ENCODE assay signal across 22 mouse cellular contexts in genomic region chr11:96092674-96093291, GRCm38 (mm10). TPM values are rescaled to one million over a fixed set of nuclear protein-coding genes. Genes with fewer than 3 reads are reported as not detected.
DNase-seq lines count a peak whose midpoint lies in the region; ATAC-seq and TF ChIP-seq lines count a peak whose summit lies in the region.
"Had no signal": no experiment of that assay in that cellular context is flagged by ENCODE, and none has a peak within 500 bp of the region (broad histone marks: within the 10 kb centered on the region; RNA-seq: fewer than 3 reads in every experiment).

No protein-coding gene starts in this region.

- H3K4me2 ChIP-seq in embryonic facial prominence, embryonic 15.5 days (replicated peaks): no peak overlapping the region
- H3K4me2 ChIP-seq in heart, postnatal 0 days (ENCODE audit: low read depth, low read length): no peak overlapping the region
- H3K4me2 ChIP-seq in hindbrain, postnatal 0 days (ENCODE audit: low read depth, low read length): no peak overlapping the region
- H3K4me2 ChIP-seq: forebrain, embryonic 12.5 days had no signal

- H3K36me3 ChIP-seq in embryonic facial prominence, embryonic 15.5 days: no peaks in the 10 kb centered on the region
- no peaks in the 10 kb centered on the region for H3K36me3 ChIP-seq in heart, postnatal 0 days (replicated peaks; ENCODE audit: control insufficient read depth, insufficient read depth, low read length)
- no peaks in the 10 kb centered on the region for H3K36me3 ChIP-seq in hindbrain, postnatal 0 days (ENCODE audit: insufficient read depth, low read length)
- H3K36me3 ChIP-seq: forebrain, embryonic 12.5 days; limb, embryonic 10.5 days had no signal

- no peak overlapping the region for H3K9ac ChIP-seq in embryonic facial prominence, embryonic 15.5 days
- H3K9ac ChIP-seq in heart, postnatal 0 days (replicated peaks; ENCODE audit: low read depth, low read length): no peak overlapping the region
- no peak overlapping the region for H3K9ac ChIP-seq in hindbrain, postnatal 0 days (replicated peaks; ENCODE audit: low read length)
- H3K9ac ChIP-seq: forebrain, embryonic 12.5 days had no signal

- H3K27ac ChIP-seq in embryonic facial prominence, embryonic 15.5 days (replicated peaks): 0 out of 2 replicates have a peak overlapping the region, but pooled peaks have one; percentile 22
- peak overlapping the region; percentile 54 for H3K27ac ChIP-seq in heart, postnatal 0 days (ENCODE audit: low read depth)
- H3K27ac ChIP-seq in hindbrain, postnatal 0 days: no peak overlapping the region
- H3K27ac ChIP-seq: forebrain, embryonic 12.5 days; limb, embryonic 10.5 days had no signal

- TF ChIP-seq CTCF in heart, postnatal 0 days (IDR thresholded peaks at IDR 0.05; ENCODE audit: low read depth): no peak
- TF ChIP-seq CTCF in hindbrain, postnatal 0 days (IDR thresholded peaks at IDR 0.05; ENCODE audit: low read depth): no peak

- H3K4me1 ChIP-seq in embryonic facial prominence, embryonic 15.5 days: no peaks in the 10 kb centered on the region
- H3K4me1 ChIP-seq in heart, postnatal 0 days (ENCODE audit: control insufficient read depth, insufficient read depth): no peaks in the 10 kb centered on the region
- H3K4me1 ChIP-seq in hindbrain, postnatal 0 days (ENCODE audit: insufficient read depth, low read length): no peaks in the 10 kb centered on the region
- H3K4me1 ChIP-seq: forebrain, embryonic 12.5 days; limb, embryonic 10.5 days had no signal

- H3K27me3 ChIP-seq in embryonic facial prominence, embryonic 15.5 days: peaks cover 5% of the 10 kb centered on the region; the same call in 1 of the 2 replicates
- H3K27me3 ChIP-seq in heart, postnatal 0 days (ENCODE audit: control insufficient read depth, insufficient read depth, low read length): no peaks in the 10 kb centered on the region
- no peaks in the 10 kb centered on the region for H3K27me3 ChIP-seq in hindbrain, postnatal 0 days (ENCODE audit: insufficient read depth, low read length)
- H3K27me3 ChIP-seq: Patski had no signal

- no peak for TF ChIP-seq EP300 in heart, postnatal 0 days (IDR thresholded peaks at IDR 0.05; ENCODE audit: low read depth)

- no peaks in the 10 kb centered on the region for H3K9me3 ChIP-seq in embryonic facial prominence, embryonic 15.5 days (replicated peaks)
- H3K9me3 ChIP-seq in heart, postnatal 0 days (replicated peaks; ENCODE audit: control insufficient read depth, low read length): peaks cover 5% of the 10 kb centered on the region; the same call in 1 of the 2 replicates
- H3K9me3 ChIP-seq in hindbrain, postnatal 0 days (ENCODE audit: low read length): no peaks in the 10 kb centered on the region
- H3K9me3 ChIP-seq: forebrain, embryonic 12.5 days; limb, embryonic 10.5 days had no signal

- WGBS in embryonic facial prominence, embryonic 15.5 days: 32% methylated on average over 7 of the region's 7 CpGs
- 17% methylated on average over 7 of the region's 7 CpGs for WGBS in heart, postnatal 0 days
- WGBS in hindbrain, postnatal 0 days: 37% methylated on average over 7 of the region's 7 CpGs

- ATAC-seq in embryonic facial prominence, embryonic 15.5 days (ENCODE audit: insufficient number of reproducible peaks, low FRiP score, low TSS enrichment, low read depth): no peak
- ATAC-seq in heart, postnatal 0 days (ENCODE audit: insufficient read depth, low read depth): peak; percentile 80
- ATAC-seq in hindbrain, postnatal 0 days: no peak
- ATAC-seq: Patski had no signal

- peak; percentile 8 for DNase-seq in kidney, postnatal 14 days
- no peak for DNase-seq in kidney, adult 9 months
- peak; percentile 28 for DNase-seq in NIH3T3 (ENCODE audit: low read depth)
- peak; percentile 58 for DNase-seq in heart, postnatal 0 days (ENCODE audit: low spot score)
- DNase-seq in hindbrain, postnatal 0 days (ENCODE audit: low spot score): no peak
- DNase-seq in layer of hippocampus, adult 18-20 months (ENCODE audit: low spot score in 2 of 2): no peak
- DNase-seq in yolk sac, embryonic 10.5 days (ENCODE audit: low spot score): no peak
- DNase-seq: adrenal gland, adult 8-10 months; layer of hippocampus, adult 9-11 months had no signal

- no peak overlapping the region for H3K4me3 ChIP-seq in embryonic facial prominence, embryonic 15.5 days (replicated peaks)
- no peak overlapping the region for H3K4me3 ChIP-seq in heart, postnatal 0 days (ENCODE audit: low read depth, low read length)
- no peak overlapping the region for H3K4me3 ChIP-seq in hindbrain, postnatal 0 days (ENCODE audit: low read length)
- H3K4me3 ChIP-seq: forebrain, embryonic 12.5 days; limb, embryonic 10.5 days; myocyte had no signal

RNA-seq across cellular contexts. Expression of gene Atp5g1, which starts 17.3 kb away (rescaled TPM):
- 530 and 547 TPM in 2 replicates for polyA plus RNA-seq in embryonic facial prominence, embryonic 15.5 days (2015; fragmentation: Nextera tagmentation; extraction: Ambion mirVana)
- total RNA-seq in heart, postnatal 0 days (2014; rRNA removed; ENCODE audit: low replicate concordance): 4,197 and 4,922 TPM in 2 replicates
- polyA plus RNA-seq in heart, postnatal 0 days (2015; fragmentation: Nextera tagmentation; extraction: Ambion mirVana): 4,840 and 4,941 TPM in 2 replicates
- total RNA-seq in hindbrain, postnatal 0 days (2014; rRNA removed): 703 and 894 TPM in 2 replicates
- 1,232 and 1,324 TPM in 2 replicates for polyA plus RNA-seq in hindbrain, postnatal 0 days (2015; fragmentation: Nextera tagmentation; extraction: Ambion mirVana)
- 100 to 1,000 TPM; 370 to 408 TPM for total RNA-seq in layer of hippocampus, adult 18-20 months (2021)

RNA-seq across cellular contexts. Expression of gene Calcoco2, which starts 19.0 kb away (rescaled TPM):
- polyA plus RNA-seq in embryonic facial prominence, embryonic 15.5 days (2015; fragmentation: Nextera tagmentation; extraction: Ambion mirVana): 1.1 and 1.6 TPM in 2 replicates
- not detected in 2 replicates for total RNA-seq in heart, postnatal 0 days (2014; rRNA removed; ENCODE audit: low replicate concordance)
- polyA plus RNA-seq in heart, postnatal 0 days (2015; fragmentation: Nextera tagmentation; extraction: Ambion mirVana): not detected in 2 replicates
- total RNA-seq in hindbrain, postnatal 0 days (2014; rRNA removed): not detected in 2 replicates
- 0.19 TPM in 2 replicates for polyA plus RNA-seq in hindbrain, postnatal 0 days (2015; fragmentation: Nextera tagmentation; extraction: Ambion mirVana)
- total RNA-seq in layer of hippocampus, adult 18-20 months (2021): under 1 TPM in 1 of 2 experiments, not detected in 1; 0.20 TPM
- total RNA-seq: adrenal gland, adult 8-10 months; gastrocnemius, adult 8-10 months; left cerebral cortex, adult 8-10 months; liver, adult 2 months; megakaryocyte progenitor cell, adult 5-6 weeks; neutrophil, adult 5-6 weeks had no signal
- polyA plus RNA-seq: forebrain, embryonic 12.5 days; limb, embryonic 10.5 days; liver, adult 2 months; midbrain, embryonic 14.5 days; myocyte; Patski; spleen, adult 2 months; stomach, embryonic 14.5 days had no signal

RNA-seq across cellular contexts. Expression of gene Ube2z, which starts 27.6 kb away (rescaled TPM):
- 46.3 and 47.1 TPM in 2 replicates for polyA plus RNA-seq in embryonic facial prominence, embryonic 15.5 days (2015; fragmentation: Nextera tagmentation; extraction: Ambion mirVana)
- 42.4 and 44.4 TPM in 2 replicates for total RNA-seq in heart, postnatal 0 days (2014; rRNA removed; ENCODE audit: low replicate concordance)
- polyA plus RNA-seq in heart, postnatal 0 days (2015; fragmentation: Nextera tagmentation; extraction: Ambion mirVana): 19.3 and 20.0 TPM in 2 replicates
- total RNA-seq in hindbrain, postnatal 0 days (2014; rRNA removed): 48.2 and 50.1 TPM in 2 replicates
- polyA plus RNA-seq in hindbrain, postnatal 0 days (2015; fragmentation: Nextera tagmentation; extraction: Ambion mirVana): 30.3 and 32.9 TPM in 2 replicates
- 10 to 100 TPM; 56.3 to 59.0 TPM for total RNA-seq in layer of hippocampus, adult 18-20 months (2021)

RNA-seq across cellular contexts. Expression of gene Ttll6, which starts 40.8 kb away (rescaled TPM):
- polyA plus RNA-seq in embryonic facial prominence, embryonic 15.5 days (2015; fragmentation: Nextera tagmentation; extraction: Ambion mirVana): 1.1 and 2.4 TPM in 2 replicates
- not detected in 2 replicates for total RNA-seq in heart, postnatal 0 days (2014; rRNA removed; ENCODE audit: low replicate concordance)
- not detected in 2 replicates for polyA plus RNA-seq in heart, postnatal 0 days (2015; fragmentation: Nextera tagmentation; extraction: Ambion mirVana)
- 0.43 and 0.52 TPM in 2 replicates for total RNA-seq in hindbrain, postnatal 0 days (2014; rRNA removed)
- polyA plus RNA-seq in hindbrain, postnatal 0 days (2015; fragmentation: Nextera tagmentation; extraction: Ambion mirVana): 0.23 and 0.43 TPM in 2 replicates
- total RNA-seq in layer of hippocampus, adult 18-20 months (2021): under 1 TPM; 0.30 to 0.40 TPM
- total RNA-seq: adrenal gland, adult 8-10 months; gastrocnemius, adult 8-10 months; liver, adult 2 months; megakaryocyte progenitor cell, adult 5-6 weeks; neutrophil, adult 5-6 weeks had no signal
- polyA plus RNA-seq: limb, embryonic 10.5 days; liver, adult 2 months; midbrain, embryonic 14.5 days; myocyte; spleen, adult 2 months had no signal

RNA-seq across cellular contexts. Expression of gene Snf8, which starts 58.1 kb away (rescaled TPM):
- polyA plus RNA-seq in embryonic facial prominence, embryonic 15.5 days (2015; fragmentation: Nextera tagmentation; extraction: Ambion mirVana): 100 and 103 TPM in 2 replicates
- 24.0 and 25.2 TPM in 2 replicates for total RNA-seq in heart, postnatal 0 days (2014; rRNA removed; ENCODE audit: low replicate concordance)
- polyA plus RNA-seq in heart, postnatal 0 days (2015; fragmentation: Nextera tagmentation; extraction: Ambion mirVana): 59.4 and 63.0 TPM in 2 replicates
- 18.6 and 21.4 TPM in 2 replicates for total RNA-seq in hindbrain, postnatal 0 days (2014; rRNA removed)
- polyA plus RNA-seq in hindbrain, postnatal 0 days (2015; fragmentation: Nextera tagmentation; extraction: Ambion mirVana): 114 and 115 TPM in 2 replicates
- 100 to 1,000 TPM; 104 to 106 TPM for total RNA-seq in layer of hippocampus, adult 18-20 months (2021)

Comparison
In these comparisons a context has a peak if more than half of its experiments do, and no peak if none do; other contexts are left out.
1. DNase-seq: peak in kidney, postnatal 14 days (single experiment), NIH3T3 (single experiment) and heart, postnatal 0 days (single experiment); none in kidney, adult 9 months (single experiment), hindbrain, postnatal 0 days (single experiment), layer of hippocampus, adult 18-20 months (0 of 2) and yolk sac, embryonic 10.5 days (single experiment).